Mouse (Mus musculus): ENCODE measurements around the gene Shisa3.

GRCm38 (mm10) chr5:67595629-67596028 is 12.1 kb upstream of the Shisa3 start:
- TF ChIP-seq CTCF (IDR thresholded peaks at IDR 0.05; ENCODE audit: control insufficient read depth, insufficient read depth, insufficient replicate concordance, low read depth, low read length) = no peak
- no peak for TF ChIP-seq POLR2A (IDR thresholded peaks at IDR 0.05; ENCODE audit: control insufficient read depth, low read depth, low read length)
